In the genomic region with DNA sequence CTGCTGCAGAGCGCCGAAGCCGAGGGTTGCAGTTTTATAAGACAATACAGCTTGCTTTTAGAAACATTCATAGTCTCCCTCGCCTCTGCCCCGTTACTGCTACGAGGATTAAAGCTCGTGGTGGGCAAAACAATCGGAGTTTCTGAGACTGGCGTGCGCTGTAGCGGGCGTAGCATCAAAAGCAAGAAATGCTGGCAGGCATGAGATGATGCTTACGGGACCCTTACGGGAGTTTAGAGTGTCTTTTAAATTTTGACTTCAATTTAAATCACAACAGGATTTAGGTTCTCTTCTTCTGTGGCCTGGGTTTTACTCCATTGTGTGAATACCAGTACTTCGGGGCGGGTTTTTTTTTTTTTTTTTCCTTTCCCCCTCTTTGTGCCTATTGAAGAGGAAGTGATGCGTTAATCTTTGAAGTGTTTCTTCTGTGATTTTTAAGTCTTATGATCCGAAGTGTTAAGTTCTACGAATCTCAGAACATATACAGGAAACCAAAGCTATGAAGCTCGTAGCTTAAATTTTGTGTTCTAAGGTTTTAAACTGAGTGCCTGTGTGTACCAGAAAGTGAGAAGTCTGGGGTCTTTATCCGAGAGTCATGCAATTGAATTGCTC, we compare ENCODE assay signal across 8 mouse cellular contexts. TPM values are rescaled to one million over a fixed set of nuclear protein-coding genes. Genes with fewer than 3 reads are reported as not detected.
A peak's percentile ranks its signal among the peaks of the same experiment; 100 is the strongest.
DNase-seq lines count a peak whose midpoint lies in the region; ATAC-seq and TF ChIP-seq lines count a peak whose summit lies in the region.

No protein-coding gene starts in this region.

- no peaks in the 10 kb centered on the region for H3K36me3 ChIP-seq in heart, embryonic 12.5 days
- no peaks in the 10 kb centered on the region for H3K36me3 ChIP-seq in ES-Bruce4 (ENCODE audit: control insufficient read depth, insufficient read depth, low read length, poor library complexity, severe bottlenecking)

- peak overlapping the region; percentile 91 for H3K9ac ChIP-seq in heart, embryonic 12.5 days
- peak overlapping the region; percentile 71 for H3K9ac ChIP-seq in ES-Bruce4 (ENCODE audit: low read depth, poor library complexity, severe bottlenecking)

- ATAC-seq in heart, embryonic 12.5 days (ENCODE audit: insufficient number of reproducible peaks, low FRiP score), result no peak
- ATAC-seq in megakaryocyte, adult 5-6 weeks (ENCODE audit: poor library complexity, severe bottlenecking), result peak; percentile 20; the same call in 1 of the 2 replicates

- no peak for TF ChIP-seq EP300 in ES-Bruce4 (IDR thresholded peaks at IDR 0.05; ENCODE audit: insufficient read depth, low read depth, low read length)

- H3K4me2 ChIP-seq in heart, embryonic 12.5 days, result peak overlapping the region; percentile 71

- no peak for TF ChIP-seq POLR2A in ES-Bruce4 (IDR thresholded peaks at IDR 0.05; ENCODE audit: insufficient read depth, low read length)

- 2% methylated on average over 21 of the region's 21 CpGs for WGBS in heart, embryonic 12.5 days

- DNase-seq in heart, adult 8-10 months (ENCODE audit: low spot score), result no peak
- peak; percentile 34 for DNase-seq in forelimb bud, embryonic 11.5 days (ENCODE audit: low read depth, low spot score)
- DNase-seq in layer of hippocampus, adult 9-11 months, result no peak
- DNase-seq in kidney, postnatal 36 days, result no peak
- DNase-seq in frontal cortex, postnatal 14 days (ENCODE audit: low spot score in 2 of 2), result no peak

- TF ChIP-seq CTCF in ES-Bruce4 (IDR thresholded peaks at IDR 0.05; ENCODE audit: low read depth, low read length), result no peak

- H3K9me3 ChIP-seq in heart, embryonic 12.5 days (replicated peaks), result no peaks in the 10 kb centered on the region
- peaks cover 4% of the 10 kb centered on the region for H3K9me3 ChIP-seq in ES-Bruce4 (replicated peaks; ENCODE audit: control insufficient read depth, insufficient read depth, low read length, poor library complexity, severe bottlenecking)

- peak overlapping the region; percentile 90 for H3K4me3 ChIP-seq in heart, embryonic 12.5 days
- H3K4me3 ChIP-seq in ES-Bruce4 (ENCODE audit: low read depth, low read length), result peak overlapping the region; percentile 97

- H3K4me1 ChIP-seq in heart, embryonic 12.5 days (replicated peaks), result peaks cover 27% of the 10 kb centered on the region
- H3K4me1 ChIP-seq in ES-Bruce4 (ENCODE audit: control insufficient read depth, insufficient read depth, low read length), result peaks cover 1% of the 10 kb centered on the region

- H3K27me3 ChIP-seq in heart, embryonic 12.5 days (replicated peaks), result no peaks in the 10 kb centered on the region
- H3K27me3 ChIP-seq in ES-Bruce4 (ENCODE audit: control insufficient read depth, insufficient read depth, low read length, poor library complexity, severe bottlenecking), result no peaks in the 10 kb centered on the region

- peak overlapping the region; percentile 96 for H3K27ac ChIP-seq in heart, embryonic 12.5 days (ENCODE audit: poor library complexity, severe bottlenecking)
- peak overlapping the region; percentile 60 for H3K27ac ChIP-seq in ES-Bruce4 (ENCODE audit: insufficient read depth, low read length)

RNA-seq across cellular contexts. Expression of gene Rcbtb1, which starts 0.7 kb away (rescaled TPM):
- 33.3 TPM in 2 replicates for polyA plus RNA-seq in heart, embryonic 12.5 days (2016; fragmentation: Nextera tagmentation; extraction: Ambion mirVana)
- 10 to 100 TPM; 10.2 to 14.6 (median 12.1) TPM for total RNA-seq in heart, adult 8-10 months (2022)
- polyA plus RNA-seq in ES-Bruce4 (2011; ENCODE audit: insufficient read depth, insufficient read length, low read depth, missing spikeins), result 53.9 and 58.6 TPM in 2 replicates
- total RNA-seq in megakaryocyte, adult 5-6 weeks (2015), result 28.0 and 32.7 TPM in 2 replicates
- 16.7 and 19.7 TPM in 2 replicates for total RNA-seq in megakaryocyte, adult 5-6 weeks (2017)

RNA-seq across cellular contexts. Expression of gene Gm5142, which starts 23.2 kb away (rescaled TPM):
- polyA plus RNA-seq in heart, embryonic 12.5 days (2016; fragmentation: Nextera tagmentation; extraction: Ambion mirVana), result not detected in 2 replicates
- total RNA-seq in heart, adult 8-10 months (2022), result not detected
- not detected in 2 replicates for polyA plus RNA-seq in ES-Bruce4 (2011; ENCODE audit: insufficient read depth, insufficient read length, low read depth, missing spikeins)
- not detected in 2 replicates for total RNA-seq in megakaryocyte, adult 5-6 weeks (2015)
- not detected in 2 replicates for total RNA-seq in megakaryocyte, adult 5-6 weeks (2017)

RNA-seq across cellular contexts. Expression of gene Gm6904, which starts 58.3 kb away (rescaled TPM):
- polyA plus RNA-seq in heart, embryonic 12.5 days (2016; fragmentation: Nextera tagmentation; extraction: Ambion mirVana), result 0.36 TPM in 1 of 2 replicates, not detected in the other
- total RNA-seq in heart, adult 8-10 months (2022), result 1 to 10 TPM in 1 of 4 experiments, not detected in 3; 1.3 TPM
- polyA plus RNA-seq in ES-Bruce4 (2011; ENCODE audit: insufficient read depth, insufficient read length, low read depth, missing spikeins), result not detected in 2 replicates
- 1.4 TPM in 1 of 2 replicates, not detected in the other for total RNA-seq in megakaryocyte, adult 5-6 weeks (2015)
- total RNA-seq in megakaryocyte, adult 5-6 weeks (2017), result not detected in 2 replicates

RNA-seq across cellular contexts. Expression of gene 1700129C05Rik, which starts 59.0 kb away (rescaled TPM):
- not detected in 2 replicates for polyA plus RNA-seq in heart, embryonic 12.5 days (2016; fragmentation: Nextera tagmentation; extraction: Ambion mirVana)
- not detected for total RNA-seq in heart, adult 8-10 months (2022)
- not detected in 2 replicates for polyA plus RNA-seq in ES-Bruce4 (2011; ENCODE audit: insufficient read depth, insufficient read length, low read depth, missing spikeins)
- total RNA-seq in megakaryocyte, adult 5-6 weeks (2015), result not detected in 2 replicates
- not detected in 2 replicates for total RNA-seq in megakaryocyte, adult 5-6 weeks (2017)
